Mouse (Mus musculus) hindlimb bud, embryonic 11.5 days (tissue): ENCODE measurements at regions not wholly inside any gene's neighbourhood (a gene's known extent, or its start where the extent isn't known, plus 50 kb on each side); places are given as distances from the start of the nearest gene placed in this dataset.
A peak's percentile ranks its signal among the peaks of the same experiment; 100 is the strongest.
"Not testable (repeated sequence)": the region's sequence is repeated elsewhere in the genome, so short reads cannot be mapped to it uniquely, and the experiment has no call there.

Experiments used
- DNase-seq: peaks from one replicate; pipeline ENCODE4 v3.0.0-alpha.2; 2012; ENCODE audit warnings: low read depth, low spot score; ENCODE audit errors: extremely low spot score

DNA sequence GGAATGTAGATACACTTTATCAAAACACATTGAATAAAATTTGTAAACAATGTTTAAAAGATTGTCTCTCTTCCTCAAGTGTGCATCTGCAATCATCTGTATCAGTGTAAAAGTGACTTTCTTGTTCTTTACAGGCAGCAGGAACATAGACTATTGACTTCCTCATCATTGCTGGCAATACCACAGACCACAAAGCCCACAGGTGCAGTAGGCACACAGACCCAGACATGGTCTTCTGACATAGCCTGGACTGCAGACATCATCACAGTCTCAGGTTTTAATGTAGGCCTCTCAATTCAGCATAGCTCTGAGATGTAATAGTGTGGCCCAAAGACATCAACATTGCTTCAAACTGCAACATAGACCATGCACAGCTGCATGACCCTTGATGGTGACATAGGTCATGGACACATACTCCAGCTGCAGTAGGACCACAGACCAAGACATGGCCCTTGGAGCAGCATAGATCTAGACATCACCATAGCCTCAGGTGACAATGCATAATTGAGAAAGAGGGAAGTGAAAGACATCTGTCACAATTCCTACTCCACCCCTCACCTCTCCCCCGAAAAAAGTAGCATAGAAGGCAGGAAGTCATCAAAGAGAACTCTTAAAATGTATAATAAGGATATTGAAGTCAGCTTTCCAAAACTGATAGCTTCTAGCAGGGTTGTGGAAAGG, 74.1 kb upstream of the Speer2 start:
- no peak for DNase-seq

DNA sequence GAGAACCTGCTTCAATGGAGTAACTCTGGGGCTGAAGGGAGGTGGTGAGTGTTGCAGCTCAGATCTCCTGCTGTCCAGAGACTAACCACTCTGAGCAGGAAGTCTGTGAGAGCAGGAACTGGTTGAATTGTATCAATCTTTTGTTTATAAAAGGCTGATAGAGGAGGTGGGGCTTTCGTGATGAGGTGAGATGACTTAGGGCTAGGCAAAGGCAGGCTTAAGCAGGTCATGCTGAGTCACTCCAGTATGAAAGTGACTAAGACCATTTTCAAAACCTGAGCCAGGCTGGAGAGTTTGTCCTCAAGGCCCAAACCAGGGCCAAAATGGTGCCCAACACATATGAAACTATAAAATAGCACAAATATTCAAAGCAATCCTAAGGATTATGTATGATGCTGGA, 80.1 kb upstream of the Speer2 start:
- DNase-seq, result no peak

GRCm38 (mm10) chr16:69948783-69949182, 85.2 kb upstream of the Speer2 start:
- no peak for DNase-seq

DNA sequence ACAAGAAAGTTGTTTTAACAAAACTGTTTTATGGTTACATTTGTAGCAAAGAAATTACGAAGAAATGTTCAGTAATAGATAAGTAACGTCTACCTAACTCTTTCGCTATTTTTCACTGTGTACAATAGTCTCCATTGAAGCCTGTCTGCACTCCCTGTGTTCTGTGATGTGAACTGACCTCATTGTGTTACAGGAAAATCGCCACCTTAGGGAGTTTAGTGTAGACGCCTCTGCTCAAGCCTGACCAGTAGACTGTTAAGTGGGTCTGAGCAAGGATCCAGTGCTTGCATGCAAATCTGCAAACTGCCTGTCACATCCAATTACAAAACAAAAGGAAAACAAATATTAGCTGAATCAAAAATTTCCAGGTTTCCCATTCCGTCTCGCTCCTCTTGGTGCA, 85.8 kb upstream of the Speer2 start:
- DNase-seq, result no peak

DNA sequence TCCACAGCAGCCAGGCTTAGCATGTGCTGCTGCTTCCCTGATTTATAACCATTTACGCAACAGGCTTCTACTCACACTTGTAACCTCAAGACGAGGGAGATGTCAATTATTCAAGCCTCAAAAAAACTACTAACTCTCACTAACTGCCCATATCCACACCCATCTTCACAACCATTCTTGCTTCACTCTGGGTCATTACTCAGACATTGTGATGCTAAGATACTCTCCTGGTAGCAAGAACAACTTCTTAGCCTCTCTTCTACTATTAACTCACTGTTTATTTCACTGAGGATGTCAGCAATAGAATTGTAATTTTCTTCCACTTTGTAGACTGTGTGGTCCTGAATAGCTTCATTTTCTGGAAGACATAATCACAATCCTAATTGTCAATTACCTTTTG, 88.0 kb upstream of the Speer2 start:
- DNase-seq, result no peak

DNA sequence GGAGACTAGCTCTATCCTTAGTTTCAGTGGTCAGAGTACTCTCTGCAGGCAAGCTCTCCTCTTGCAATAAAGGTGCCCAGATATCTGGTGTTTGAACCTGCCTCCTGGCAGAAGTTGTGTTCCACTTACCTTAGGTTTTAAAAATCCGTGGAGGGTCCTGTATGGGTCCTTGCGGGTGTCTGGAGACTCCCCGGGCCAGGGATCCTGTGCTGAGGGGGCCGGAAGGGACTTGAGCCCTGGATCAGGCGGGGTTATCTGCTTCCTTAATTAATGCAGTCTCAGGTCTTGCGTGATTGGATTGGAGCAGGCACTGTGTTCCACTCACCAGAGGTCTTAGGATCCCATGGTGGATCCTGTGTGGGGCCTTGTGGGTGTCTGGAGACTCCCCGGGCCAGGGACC, 103.0 kb upstream of the Speer2 start:
- DNase-seq, result not testable (repeated sequence)

- DNase-seq, result peak; percentile 63
These were observed 116.4 kb upstream of the Speer2 start for GRCm38 (mm10) chr16:69979813-69980527.

- DNase-seq, result no peak
These were observed 120.8 kb upstream of the Speer2 start for GRCm38 (mm10) chr16:69984320-69984719.

DNA sequence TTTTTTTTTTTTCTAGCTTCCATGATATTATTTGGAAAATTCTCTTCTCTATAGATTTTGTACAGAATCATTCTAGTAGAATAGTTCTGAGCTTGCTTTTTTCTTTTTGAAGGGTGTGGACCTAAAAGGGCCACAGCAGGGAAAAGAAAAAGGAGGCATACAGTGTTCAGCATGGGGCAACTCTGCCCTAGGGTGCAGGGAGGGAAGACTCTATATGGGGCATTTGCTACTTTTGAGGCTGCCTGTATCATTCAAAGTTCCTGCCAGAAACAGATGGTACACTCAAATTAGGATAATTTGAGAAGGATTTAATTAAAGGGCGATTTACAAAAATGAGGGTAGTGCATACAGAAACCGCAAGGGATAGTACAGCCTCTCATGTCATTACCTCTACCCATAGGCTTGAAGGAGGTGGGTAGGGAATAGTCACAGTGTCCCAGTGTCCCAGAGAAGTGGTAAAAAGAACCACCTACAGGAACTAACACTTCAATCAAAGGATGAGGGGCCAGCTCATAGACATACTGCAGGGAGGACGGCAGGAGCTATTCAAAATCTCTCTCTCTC, 128.4 kb upstream of the Speer2 start:
- DNase-seq, result no peak

DNA sequence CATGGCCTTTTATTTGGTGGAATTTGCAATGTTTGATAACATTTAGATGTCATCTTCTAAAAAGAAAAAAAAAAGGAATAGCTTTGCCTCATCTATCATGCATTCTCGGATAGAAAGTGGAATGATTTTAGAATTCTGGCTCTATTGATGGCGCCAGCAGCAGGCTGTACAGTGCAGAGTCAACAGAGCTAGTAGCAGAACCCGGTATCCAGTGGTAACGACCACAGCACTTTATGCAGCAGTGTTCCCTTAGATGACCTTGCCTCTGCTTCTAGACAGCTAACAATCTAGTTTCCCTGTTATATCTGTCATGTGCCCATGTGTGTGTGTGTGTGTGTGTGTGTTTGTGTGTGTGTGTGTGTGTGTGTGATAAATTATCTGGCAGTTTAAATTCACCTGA, 129.2 kb upstream of the Speer2 start:
- no peak for DNase-seq

GRCm38 (mm10) chr16:70006863-70007262, 143.3 kb upstream of the Speer2 start:
- no peak for DNase-seq

DNA sequence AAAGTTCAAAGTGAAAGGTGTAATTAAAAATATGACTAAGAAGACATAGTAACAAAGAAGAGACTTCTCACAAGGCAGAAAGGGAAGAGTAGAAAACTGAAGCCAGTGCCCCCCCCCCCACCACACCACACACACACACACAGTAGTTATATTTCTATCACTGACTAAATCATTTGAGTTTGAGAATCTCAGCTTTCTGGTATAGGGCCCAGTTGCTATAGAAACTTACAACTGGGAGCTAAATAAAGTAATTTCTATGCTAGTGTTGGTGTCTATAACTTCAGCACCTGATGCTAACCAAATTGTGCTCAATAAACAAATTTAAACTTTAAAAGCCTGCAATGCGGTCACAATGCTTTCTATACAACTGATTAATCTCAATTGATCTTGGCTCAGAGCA, 153.4 kb upstream of the Speer2 start:
- DNase-seq, result no peak

- no peak for DNase-seq
These were observed 156.0 kb upstream of the Speer2 start for GRCm38 (mm10) chr16:70019564-70019963.

DNA sequence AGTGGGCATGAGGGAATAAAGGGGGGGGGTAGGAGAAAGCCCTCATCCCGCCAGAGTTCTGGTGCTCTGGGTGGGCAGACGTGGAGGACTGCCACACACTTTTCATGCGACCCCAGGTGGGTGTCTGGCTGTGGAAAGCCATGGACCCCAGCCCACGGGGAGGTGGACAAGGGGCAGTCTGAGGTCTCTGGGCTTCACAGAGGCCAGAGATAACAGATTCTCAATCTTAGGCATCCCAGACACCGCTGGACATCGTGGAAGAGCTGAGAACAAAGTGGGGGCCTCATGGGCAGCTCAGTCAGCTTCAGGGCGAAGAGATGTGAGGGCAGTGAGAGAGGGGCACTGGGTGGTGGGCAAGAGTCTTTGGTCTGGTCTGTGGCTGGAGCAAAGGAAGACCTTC, 157.9 kb upstream of the Speer2 start:
- DNase-seq, result no peak

DNA sequence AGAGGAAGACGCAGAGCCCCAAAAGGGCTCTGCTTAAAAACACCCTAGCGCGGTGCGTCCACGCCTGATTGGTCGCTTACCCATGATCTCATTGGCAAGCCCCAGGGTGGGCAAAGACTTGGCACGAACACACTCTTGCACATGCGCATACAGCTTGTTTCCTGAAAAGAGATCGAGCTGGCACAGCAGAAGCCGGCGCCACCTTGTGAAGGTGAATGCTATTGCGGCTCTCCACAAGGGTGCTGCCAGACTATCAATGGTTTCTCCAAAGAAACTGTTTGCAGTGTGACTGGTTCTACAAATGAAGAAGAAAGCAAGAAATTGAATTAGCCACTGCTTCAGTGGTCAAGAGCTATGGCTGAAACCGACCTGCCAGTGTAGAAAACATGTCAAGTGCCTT, 165.1 kb upstream of the Speer2 start:
- no peak for DNase-seq

DNA sequence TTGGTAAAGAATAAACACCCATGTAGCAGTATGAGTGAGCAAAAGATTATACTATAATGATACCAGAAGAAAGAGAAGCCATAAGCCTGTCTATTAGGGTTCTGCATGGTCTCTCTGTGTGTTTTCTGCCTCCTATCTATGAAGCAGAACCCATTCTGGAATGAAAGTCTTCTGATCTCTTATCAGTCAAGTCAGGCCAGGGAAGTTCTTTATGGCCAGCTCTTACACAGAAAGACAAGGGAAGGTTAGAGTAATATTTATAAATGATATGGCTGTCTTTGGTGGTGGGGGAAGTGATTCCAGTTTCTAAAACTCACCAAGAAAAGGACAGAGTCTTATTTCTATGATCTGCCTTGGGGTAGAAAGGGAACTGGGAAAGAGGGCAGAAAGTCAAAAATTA, 182.0 kb upstream of the Speer2 start:
- DNase-seq, result no peak

DNA sequence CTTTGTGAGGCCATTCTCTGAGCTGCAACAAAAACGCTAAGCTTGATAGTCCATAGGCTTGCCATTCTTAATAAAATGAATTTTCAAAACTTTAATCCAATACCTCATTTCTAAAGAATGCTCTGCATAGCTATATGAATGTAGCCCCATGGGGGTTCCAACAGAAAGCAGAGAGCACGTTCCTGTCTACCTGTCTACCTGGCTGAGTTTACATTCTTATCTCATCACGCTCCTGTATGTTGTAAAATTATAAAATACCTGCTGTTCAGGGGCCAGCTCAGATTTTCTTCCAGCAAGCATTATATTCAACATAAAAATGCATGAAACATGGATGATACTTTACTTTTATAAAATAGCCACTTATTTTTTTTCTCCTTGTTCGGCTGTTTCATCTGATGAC, 182.5 kb upstream of the Speer2 start:
- DNase-seq, result no peak

- DNase-seq, result no peak
These were observed 186.3 kb upstream of the Speer2 start for GRCm38 (mm10) chr16:70049850-70050249.

GRCm38 (mm10) chr16:70071471-70071870, 207.9 kb upstream of the Speer2 start:
- DNase-seq, result no peak

GRCm38 (mm10) chr16:70073740-70074139, 210.2 kb upstream of the Speer2 start:
- DNase-seq, result no peak

- DNase-seq, result no peak
These were observed 216.0 kb upstream of the Speer2 start for GRCm38 (mm10) chr16:70079497-70079896.

GRCm38 (mm10) chr16:70091291-70091690, 222.5 kb upstream of the Gbe1 start:
- DNase-seq, result no peak
